Mouse (Mus musculus) liver, embryonic 14.5 days (tissue): ENCODE data around the gene Tns3. TPM values are rescaled to one million over a fixed set of nuclear protein-coding genes. Genes with fewer than 3 reads are reported as not detected.

Source experiments
- ATAC-seq: fragments of 200-750 bp; cut with Nextera tagmentation; 2 replicates; pipeline ENCODE4 v1.8.0; 2017; ENCODE audit warnings: moderate number of reproducible peaks, mild to moderate bottlenecking, moderate library complexity; ENCODE audit not compliant: insufficient read depth
- DNase-seq, 3 experiments: peaks; one replicate each; pipeline ENCODE4 v3.0.0-alpha.2; 2012 to 2013; ENCODE audit warnings: low read depth in 3 of 3, low spot score in 3 of 3
- H3K27ac ChIP-seq: fragments of 300-500 bp; sonication (generic); 2 replicates; pipeline ENCODE4 v1.5.1; 2014; ENCODE audit warnings: moderate library complexity, mild to moderate bottlenecking, control low read depth, inconsistent platforms
- H3K27me3 ChIP-seq: fragments of 300-500 bp; sonication (generic); 2 replicates; pipeline ENCODE4 v1.6.1; 2014; ENCODE audit warnings: mild to moderate bottlenecking, low read length, moderate library complexity; ENCODE audit not compliant: control insufficient read depth, insufficient read depth
- H3K36me3 ChIP-seq: fragments of 300-500 bp; sonication (generic); replicated peaks from 2 replicates; pipeline ENCODE4 v1.6.1; 2014; ENCODE audit warnings: low read depth; ENCODE audit not compliant: control insufficient read depth, insufficient read depth
- H3K4me1 ChIP-seq, 2 experiments: fragments of 200-500 bp in 1 of 2; fragments of 300-500 bp in 1 of 2; sonication (generic) in 1 of 2; replicated peaks; 2 replicates each; pipeline ENCODE4 v1.6.1; 2012 to 2014; ENCODE audit warnings: antibody characterized with exemption in 1 of 2, inconsistent platforms in 1 of 2, low read length in 1 of 2; ENCODE audit not compliant: control insufficient read depth in 2 of 2, insufficient read depth in 2 of 2
- H3K4me2 ChIP-seq: fragments of 300-500 bp; sonication (generic); 2 replicates; pipeline ENCODE4 v1.6.1; 2014; ENCODE audit warnings: low read depth, mild to moderate bottlenecking, control low read depth, moderate library complexity
- H3K4me3 ChIP-seq, 2 experiments: fragments of 200-500 bp in 1 of 2; fragments of 300-500 bp in 1 of 2; sonication (generic) in 1 of 2; 2 replicates each; pipeline ENCODE4 v1.5.1; 2012 to 2014; ENCODE audit warnings: low read depth in 2 of 2, low read length in 2 of 2, mild to moderate bottlenecking in 2 of 2, control low read depth in 1 of 2, inconsistent platforms in 1 of 2, moderate library complexity in 1 of 2; ENCODE audit not compliant: insufficient read depth in 1 of 2
- H3K9ac ChIP-seq: fragments of 300-500 bp; sonication (generic); replicated peaks from 2 replicates; pipeline ENCODE4 v1.6.1; 2014; ENCODE audit warnings: mild to moderate bottlenecking, control low read depth, moderate library complexity
- H3K9me3 ChIP-seq: fragments of 300-500 bp; sonication (generic); 2 replicates; pipeline ENCODE4 v1.6.1; 2016; ENCODE audit warnings: low read length, mixed read lengths; ENCODE audit not compliant: control insufficient read depth
- CTCF ChIP-seq: IDR thresholded peaks from 2 replicates; pipeline ENCODE4 v1.5.1; 2016; ENCODE audit warnings: antibody characterized with exemption, low read depth, control low read depth
- EP300 ChIP-seq: IDR thresholded peaks from 2 replicates; pipeline ENCODE4 v1.6.1; 2016; ENCODE audit warnings: antibody characterized with exemption, low read depth
- WGBS: fragments of 180-500 bp; shearing (Covaris S2); extraction: QIAGEN DNeasy Blood & Tissue Kit; methylation state at CpG from one replicate; pipeline ENCODE4 v1.1.7; 2014; ENCODE audit not compliant: insufficient replicate concordance; 5-methylcytosine and 5-hydroxymethylcytosine counted together
- polyA plus RNA-seq, 2 experiments: library from polyadenylated mRNA; depleted of rRNA in 1 of 2; stranded (reverse) in 1 of 2; unstranded in 1 of 2; fragments of >200 nt; fragmentation: Nextera tagmentation in 1 of 2; extraction: Ambion mirVana in 1 of 2; gene quantifications; 2 replicates each; pipeline versions ENCODE4 v1.2.1 to v1.2.3; 2012 to 2014

Gene Tns3
- polyA plus RNA-seq, 2 experiments, result 2.0 to 3.0 TPM

GRCm38 (mm10) chr11:8471535-8471934 is 192.8 kb downstream of the Tns3 start:
- H3K27me3 ChIP-seq, result no peaks in the 10 kb centered on the region
- WGBS, result 71% methylated on average over 3 of the region's 3 CpGs
- H3K36me3 ChIP-seq, result no peaks in the 10 kb centered on the region
- H3K27ac ChIP-seq, result no peak overlapping the region
- H3K9ac ChIP-seq, result no peak overlapping the region
- H3K9me3 ChIP-seq, result no peaks in the 10 kb centered on the region
- TF ChIP-seq CTCF (no peak), EP300 (no peak)
- DNase-seq (no peak), ATAC-seq (no peak)
- H3K4me1 ChIP-seq, result peaks cover 0 to 4% of the 10 kb centered on the region in 2 experiments; a peak in 1 of 4 replicates
- H3K4me3 ChIP-seq, result no peak overlapping the region
- H3K4me2 ChIP-seq, result no peak overlapping the region

DNA sequence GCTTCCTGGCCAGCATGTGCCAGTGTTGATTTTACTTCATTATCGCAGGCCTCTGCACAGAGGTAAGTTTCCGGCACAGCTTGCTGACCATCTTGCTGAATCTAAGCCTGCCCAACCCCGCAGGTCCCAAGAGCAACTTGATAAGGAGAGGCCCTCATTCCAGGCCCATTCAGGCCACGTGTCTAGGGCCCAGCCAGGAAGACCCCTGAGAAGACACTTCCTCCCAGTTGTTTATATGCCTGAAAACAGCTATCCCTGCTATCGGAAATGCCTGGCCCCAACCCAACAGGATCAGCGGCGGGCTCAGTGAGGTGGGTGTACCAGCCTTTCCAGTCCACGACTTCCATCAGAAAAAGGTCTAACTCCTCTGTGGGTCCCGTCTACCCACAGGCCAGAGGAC is 194.8 kb downstream of the Tns3 start:
- H3K9me3 ChIP-seq, result no peaks in the 10 kb centered on the region
- no peaks in the 10 kb centered on the region for H3K36me3 ChIP-seq
- no peak overlapping the region for H3K4me2 ChIP-seq
- 37% methylated on average over 9 of the region's 9 CpGs for WGBS
- peaks cover 0 to 4% of the 10 kb centered on the region in 2 experiments; a peak in 1 of 4 replicates for H3K4me1 ChIP-seq
- no peak overlapping the region for H3K4me3 ChIP-seq
- DNase-seq (no peak), ATAC-seq (no peak)
- no peak overlapping the region for H3K27ac ChIP-seq
- H3K27me3 ChIP-seq, result no peaks in the 10 kb centered on the region
- TF ChIP-seq EP300, result no peak
- no peak for TF ChIP-seq CTCF
- H3K9ac ChIP-seq, result no peak overlapping the region

GRCm38 (mm10) chr11:8468161-8469091 is 195.9 kb downstream of the Tns3 start:
- H3K27ac ChIP-seq, result no peak overlapping the region
- no peaks in the 10 kb centered on the region for H3K27me3 ChIP-seq
- H3K4me3 ChIP-seq, result peak overlapping the region; percentile 23 to 34
- ATAC-seq (peak; percentile 37; the same call in 1 of the 2 replicates), DNase-seq (no peak)
- no peaks in the 10 kb centered on the region for H3K36me3 ChIP-seq
- peaks cover 0 to 4% of the 10 kb centered on the region in 2 experiments; a peak in 1 of 4 replicates for H3K4me1 ChIP-seq
- H3K4me2 ChIP-seq, result peak overlapping the region; percentile 54
- WGBS, result 3% methylated on average over 33 of the region's 33 CpGs
- H3K9ac ChIP-seq, result no peak overlapping the region
- TF ChIP-seq CTCF (no peak), EP300 (no peak)
- H3K9me3 ChIP-seq, result no peaks in the 10 kb centered on the region

GRCm38 (mm10) chr11:8467403-8468160 is 196.8 kb downstream of the Tns3 start:
- 29% methylated on average over 13 of the region's 13 CpGs for WGBS
- H3K4me2 ChIP-seq, result no peak overlapping the region
- peaks cover 0 to 4% of the 10 kb centered on the region in 2 experiments; a peak in 1 of 4 replicates for H3K4me1 ChIP-seq
- H3K9me3 ChIP-seq, result no peaks in the 10 kb centered on the region
- ATAC-seq (no peak), DNase-seq (no peak)
- no peak overlapping the region for H3K9ac ChIP-seq
- H3K27ac ChIP-seq, result no peak overlapping the region
- TF ChIP-seq CTCF (no peak), EP300 (no peak)
- no peaks in the 10 kb centered on the region for H3K27me3 ChIP-seq
- H3K36me3 ChIP-seq, result no peaks in the 10 kb centered on the region
- H3K4me3 ChIP-seq, result peak overlapping the region in 1 of 2 experiments; percentile 34; a peak in 1 of 4 replicates

DNA sequence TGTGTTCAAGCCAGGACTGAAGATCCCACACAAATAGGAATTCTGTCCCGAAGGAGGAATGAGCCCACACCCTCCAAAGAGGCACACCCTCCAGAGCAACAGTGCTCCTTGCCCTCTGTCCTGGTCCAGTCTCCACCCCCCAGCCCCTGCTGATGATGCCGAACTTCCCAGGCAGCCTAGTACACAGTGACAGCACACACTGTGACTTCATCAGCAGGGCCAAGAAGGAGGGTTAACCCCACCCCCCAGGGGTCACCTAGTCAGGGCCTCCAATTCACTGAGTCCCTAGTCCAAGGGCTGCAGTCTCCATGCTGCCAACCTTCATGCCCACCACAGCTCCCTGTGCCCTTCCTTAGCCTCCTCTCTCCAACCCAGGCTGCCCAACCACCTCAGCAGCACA is 200.5 kb downstream of the Tns3 start:
- no peaks in the 10 kb centered on the region for H3K36me3 ChIP-seq
- H3K4me2 ChIP-seq, result no peak overlapping the region
- H3K9ac ChIP-seq, result no peak overlapping the region
- no peak overlapping the region for H3K27ac ChIP-seq
- H3K9me3 ChIP-seq, result no peaks in the 10 kb centered on the region
- DNase-seq (no peak), ATAC-seq (no peak)
- no peaks in the 10 kb centered on the region for H3K27me3 ChIP-seq
- H3K4me1 ChIP-seq, result no peaks in the 10 kb centered on the region; a peak in 1 of 4 replicates
- TF ChIP-seq EP300, result no peak
- H3K4me3 ChIP-seq, result no peak overlapping the region
- whole genome bisulfite sequencing, result 56% methylated on average over 2 of the region's 2 CpGs
